Mouse (Mus musculus) gastrocnemius, postnatal 36 days (tissue): Measurements from ENCODE around the gene Gm28551. TPM values are rescaled to one million over a fixed set of nuclear protein-coding genes. Genes with fewer than 3 reads are reported as not detected.
"Not testable (repeated sequence)": the region's sequence is repeated elsewhere in the genome, so short reads cannot be mapped to it uniquely, and the experiment has no call there.

Experiments used
- DNase-seq, 2 experiments: peaks; one replicate each; pipeline ENCODE4 v3.0.0; 2022
- intact Hi-C: fragments of 180-260 bp; cut with DNase I; formaldehyde crosslinking; loops from one replicate; pipeline ENCODE4 v1.15.1; 2025
- long read RNA-seq, 2 experiments: library from polyadenylated mRNA; stranded (forward); transcript quantifications; one replicate each; pipeline ENCODE4 v2.0.0; 2021
- total RNA-seq, 2 experiments: library from RNA; stranded (reverse); gene quantifications; 2 replicates each; pipeline ENCODE4 v1.2.3; 2021

Gm28551 gene
- under 1 TPM; 0.20 to 0.22 TPM for total RNA-seq
- long read RNA-seq, experiment 1 = 0 reads
- long read RNA-seq, experiment 2 = 0 reads

- intact Hi-C loops = loop anchor here (5.0 kb wide), 1 partner anchor 55 kb away; the partner anchor contains the start of genes Gm28778, Ormdl1 and Pms1
- peak; percentile 95 for DNase-seq
Observed at GRCm38 (mm10) chr1:53352327-53353261, at the start of gene Gm28551, which contains the start of the genes Asdurf and Asnsd1. Gene Gm28551, minus strand, starts transcription at chr1:53352667. Gene Asdurf, minus strand, starts transcription at chr1:53352619. Gene Asnsd1, minus strand, starts transcription at chr1:53352752.

GRCm38 (mm10) chr1:53393936-53394760, 41.7 kb upstream of the Gm28551 start:
- intact Hi-C loops, DNase-seq: not testable (repeated sequence)

- no peak for DNase-seq
Observed at GRCm38 (mm10) chr1:53388762-53389161, 36.3 kb upstream of the Gm28551 start.

GRCm38 (mm10) chr1:53384085-53384688, 31.7 kb upstream of the Gm28551 start:
- intact Hi-C loops = no loop called here
- no peak for DNase-seq

More at GRCm38 (mm10) chr1:53388762-53389161, 36.3 kb upstream of the Gm28551 start:
- intact Hi-C loops = no loop called here

GRCm38 (mm10) chr1:53377731-53378130, 25.3 kb upstream of the Gm28551 start:
- no peak for DNase-seq
- intact Hi-C loops = no loop called here

- intact Hi-C loops, DNase-seq: not testable (repeated sequence)
Observed at GRCm38 (mm10) chr1:53375965-53376364, 23.5 kb upstream of the Gm28551 start.

- no peak for DNase-seq
- intact Hi-C loops = no loop called here
Observed at GRCm38 (mm10) chr1:53358988-53359387, 6.5 kb upstream of the Gm28551 start.

GRCm38 (mm10) chr1:53341071-53341470, 11.4 kb downstream of the Gm28551 start:
- intact Hi-C loops = no loop called here
- DNase-seq = no peak

GRCm38 (mm10) chr1:53337403-53337802, 15.1 kb downstream of the Gm28551 start:
- intact Hi-C loops, DNase-seq: not testable (repeated sequence)

- no peak for DNase-seq
- intact Hi-C loops = no loop called here
Observed at GRCm38 (mm10) chr1:53335465-53335864, 17.0 kb downstream of the Gm28551 start.

GRCm38 (mm10) chr1:53333527-53333926, 18.9 kb downstream of the Gm28551 start:
- DNase-seq, intact Hi-C loops: not testable (repeated sequence)

- intact Hi-C loops = no loop called here
- DNase-seq = no peak
Observed at GRCm38 (mm10) chr1:53324827-53325494, 27.5 kb downstream of the Gm28551 start.

- intact Hi-C loops = no loop called here
- DNase-seq = no peak
Observed at GRCm38 (mm10) chr1:53324277-53324676, 28.2 kb downstream of the Gm28551 start.

- DNase-seq = no peak
- intact Hi-C loops = no loop called here
Observed at GRCm38 (mm10) chr1:53323254-53323653, 29.2 kb downstream of the Gm28551 start.

- no peak for DNase-seq
- intact Hi-C loops = no loop called here
Observed at GRCm38 (mm10) chr1:53321662-53322344, 30.7 kb downstream of the Gm28551 start.

- intact Hi-C loops = no loop called here
- peak; percentile 73 to 76 for DNase-seq
Observed at GRCm38 (mm10) chr1:53312989-53313967, 39.2 kb downstream of the Gm28551 start, which contains the start of gene Osgepl1. Gene Osgepl1, plus strand, starts transcription at chr1:53313624.

GRCm38 (mm10) chr1:53300506-53300905, 52.0 kb downstream of the Gm28551 start:
- DNase-seq = no peak
- intact Hi-C loops = no loop called here
